Mouse (Mus musculus) myocyte (in vitro differentiated cells): ENCODE measurements at regions not wholly inside any gene's neighbourhood (a gene's known extent, or its start where the extent isn't known, plus 50 kb on each side); places are given as distances from the start of the nearest gene placed in this dataset.

Source experiments
- H3K27me3 ChIP-seq: one replicate; pipeline ENCODE4 v1.6.1; 2011; ENCODE audit not compliant: control insufficient read depth, insufficient read depth, insufficient read length
- H3K36me3 ChIP-seq: one replicate; pipeline ENCODE4 v1.6.1; 2011; ENCODE audit not compliant: control insufficient read depth, insufficient read depth
- H3K4me2 ChIP-seq: one replicate; pipeline ENCODE4 v1.6.1; 2011; ENCODE audit warnings: low read depth, control low read depth
- H3K4me3 ChIP-seq: one replicate; pipeline ENCODE4 v1.5.1; 2011; ENCODE audit warnings: mild to moderate bottlenecking, control low read depth, moderate library complexity
- H3K79me2 ChIP-seq: one replicate; pipeline ENCODE4 v1.6.1; 2011; ENCODE audit not compliant: control insufficient read depth, insufficient read depth
- H3ac ChIP-seq: one replicate; pipeline ENCODE4 v1.6.1; 2011; ENCODE audit not compliant: control insufficient read depth, insufficient read length
- CEBPB ChIP-seq: IDR thresholded peaks from 2 replicates; pipeline ENCODE4 v1.6.1; 2011; ENCODE audit warnings: mild to moderate bottlenecking, moderate library complexity; ENCODE audit not compliant: poor library complexity, insufficient read depth, severe bottlenecking
- E2F4 ChIP-seq: IDR thresholded peaks from one replicate; pipeline ENCODE4 v1.6.1; 2011; ENCODE audit warnings: mild to moderate bottlenecking, control low read depth, moderate library complexity; ENCODE audit not compliant: insufficient read depth
- MAX ChIP-seq: IDR thresholded peaks from one replicate; pipeline ENCODE4 v1.6.1; 2011; ENCODE audit warnings: low read depth, mild to moderate bottlenecking, control low read depth
- MYOD1 ChIP-seq, 3 experiments: IDR thresholded peaks; one replicate each; pipeline ENCODE4 v1.6.1; 2011; ENCODE audit warnings: control low read depth in 2 of 3, low read depth in 2 of 3, mild to moderate bottlenecking in 2 of 3, moderate library complexity in 1 of 3; ENCODE audit not compliant: insufficient read length in 2 of 3, control insufficient read depth in 1 of 3
- MYOG ChIP-seq, 3 experiments: IDR thresholded peaks; one replicate each; pipeline ENCODE4 v1.6.1; 2011; ENCODE audit warnings: control low read depth in 2 of 3, low read depth in 2 of 3, mild to moderate bottlenecking in 2 of 3; ENCODE audit not compliant: insufficient read length in 2 of 3, control insufficient read depth in 1 of 3, insufficient read depth in 1 of 3
- POLR2A ChIP-seq: IDR thresholded peaks from one replicate; pipeline ENCODE4 v1.6.1; 2011; ENCODE audit warnings: low read depth, mild to moderate bottlenecking, control low read depth, moderate library complexity; ENCODE audit not compliant: insufficient read length
- POLR2AphosphoS2 ChIP-seq: IDR thresholded peaks from one replicate; pipeline ENCODE4 v1.6.1; 2011; ENCODE audit warnings: low read depth, control low read depth; ENCODE audit not compliant: insufficient read length
- REST ChIP-seq: IDR thresholded peaks from one replicate; pipeline ENCODE4 v1.6.1; 2011; ENCODE audit warnings: mild to moderate bottlenecking, control low read depth, moderate library complexity; ENCODE audit not compliant: insufficient read depth, insufficient read length
- SRF ChIP-seq: IDR thresholded peaks from one replicate; pipeline ENCODE4 v1.6.1; 2011; ENCODE audit warnings: low read depth; ENCODE audit not compliant: control insufficient read depth, insufficient read length
- TCF12 ChIP-seq: IDR thresholded peaks from one replicate; pipeline ENCODE4 v1.6.1; 2011; ENCODE audit warnings: mild to moderate bottlenecking, control low read depth; ENCODE audit not compliant: poor library complexity, insufficient read depth, severe bottlenecking
- TCF3 ChIP-seq: IDR thresholded peaks from one replicate; pipeline ENCODE4 v1.6.1; 2011; ENCODE audit warnings: low read depth, control low read depth; ENCODE audit not compliant: insufficient read length
- USF1 ChIP-seq: IDR thresholded peaks from one replicate; pipeline ENCODE4 v1.6.1; 2011; ENCODE audit warnings: low read depth, mild to moderate bottlenecking, control low read depth, moderate library complexity

DNA sequence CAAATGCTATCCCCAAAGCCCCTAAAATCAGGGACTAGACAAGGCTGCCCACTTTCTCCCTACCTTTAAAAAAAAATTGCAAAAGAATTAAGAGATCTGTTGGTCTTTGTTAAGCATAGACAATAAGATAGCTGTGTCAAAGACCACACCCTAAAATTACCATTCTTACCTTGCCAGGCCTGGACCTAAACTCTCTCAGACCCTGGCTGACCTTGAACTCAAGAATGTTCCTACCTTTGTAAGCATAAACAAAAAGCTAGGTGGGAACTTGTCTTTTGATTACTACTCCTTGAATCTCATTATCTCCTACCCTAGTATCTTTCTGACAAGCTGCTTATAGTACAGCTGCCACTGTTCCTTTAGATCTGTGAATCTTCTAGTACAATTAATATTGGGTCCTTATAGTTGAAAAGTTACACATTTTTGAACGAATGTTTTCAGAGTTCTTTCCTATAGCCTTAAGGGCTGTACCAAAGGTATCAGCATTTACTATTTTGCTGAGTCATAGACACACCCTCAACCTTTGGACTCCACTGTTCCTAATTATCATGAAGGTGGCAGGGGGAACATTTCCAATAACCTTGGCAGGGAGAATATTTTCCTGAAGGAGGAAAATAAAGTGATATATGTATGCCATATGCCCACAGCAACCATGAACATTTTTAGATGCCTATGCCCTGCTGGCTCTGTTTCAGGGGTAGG, 264.5 kb upstream of the Alcam start:
- TF ChIP-seq SRF (no peak), MYOD1 (IDR thresholded peaks at IDR 0.05; ENCODE audit: control insufficient read depth in 1 of 3, insufficient read length in 2 of 3, low read depth in 2 of 3) (no peak), POLR2A (no peak), MYOG (IDR thresholded peaks at IDR 0.05; ENCODE audit: control insufficient read depth in 1 of 3, insufficient read depth in 1 of 3, insufficient read length in 2 of 3, low read depth in 2 of 3) (no peak), MAX (no peak), CEBPB (no peak), TCF3 (no peak), POLR2AphosphoS2 (no peak), E2F4 (no peak), REST (no peak), TCF12 (no peak), USF1 (no peak)
- Histone ChIP-seq H3K79me2 (no peaks in the 10 kb centered on the region), H3K27me3 (no peaks in the 10 kb centered on the region), H3K36me3 (no peaks in the 10 kb centered on the region), H3K4me2 (no peak overlapping the region), H3K4me3 (no peak overlapping the region), H3ac (no peak overlapping the region)

DNA sequence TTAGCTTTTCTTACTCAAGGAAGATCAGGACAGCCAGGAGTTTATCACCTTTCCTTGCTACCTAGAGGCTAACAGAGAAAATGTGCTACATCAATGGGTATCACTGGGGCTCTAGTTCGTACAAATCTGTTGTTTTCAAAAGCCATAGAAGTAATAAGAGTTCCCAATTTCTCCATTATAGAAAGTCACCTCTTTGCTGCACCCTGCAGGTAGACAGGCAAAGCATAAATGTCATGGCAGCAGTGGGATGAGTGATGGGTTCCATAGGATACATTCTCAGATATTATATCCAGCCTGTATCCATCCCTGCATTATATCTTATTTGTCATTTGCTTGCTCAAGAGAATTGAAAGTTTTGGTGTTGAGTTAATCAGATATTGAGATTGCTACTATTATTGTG, 236.4 kb upstream of the Alcam start:
- Histone ChIP-seq H3K4me2 (no peak overlapping the region), H3ac (no peak overlapping the region), H3K4me3 (no peak overlapping the region), H3K27me3 (no peaks in the 10 kb centered on the region), H3K79me2 (no peaks in the 10 kb centered on the region), H3K36me3 (no peaks in the 10 kb centered on the region)
- TF ChIP-seq TCF12 (no peak), POLR2AphosphoS2 (no peak), SRF (no peak), CEBPB (no peak), POLR2A (no peak), USF1 (no peak), MYOG (IDR thresholded peaks at IDR 0.05; ENCODE audit: control insufficient read depth in 1 of 3, insufficient read depth in 1 of 3, insufficient read length in 2 of 3, low read depth in 2 of 3) (no peak), MYOD1 (IDR thresholded peaks at IDR 0.05; ENCODE audit: control insufficient read depth in 1 of 3, insufficient read length in 2 of 3, low read depth in 2 of 3) (no peak), MAX (no peak), REST (no peak), TCF3 (no peak), E2F4 (no peak)

- TF ChIP-seq MAX (no peak), TCF3 (no peak), MYOG (IDR thresholded peaks at IDR 0.05; ENCODE audit: control insufficient read depth in 1 of 3, insufficient read depth in 1 of 3, insufficient read length in 2 of 3, low read depth in 2 of 3) (no peak), REST (no peak), MYOD1 (IDR thresholded peaks at IDR 0.05; ENCODE audit: control insufficient read depth in 1 of 3, insufficient read length in 2 of 3, low read depth in 2 of 3) (no peak)
- H3ac ChIP-seq, result no peak overlapping the region
These were observed 201.0 kb upstream of the Alcam start for GRCm38 (mm10) chr16:52654825-52655224.

More at GRCm38 (mm10) chr16:52654825-52655224, 201.0 kb upstream of the Alcam start:
- Histone ChIP-seq H3K4me3 (no peak overlapping the region), H3K27me3 (no peaks in the 10 kb centered on the region), H3K4me2 (no peak overlapping the region), H3K36me3 (no peaks in the 10 kb centered on the region), H3K79me2 (no peaks in the 10 kb centered on the region)
